Mouse (Mus musculus) forebrain, embryonic 10.5 days (tissue): ENCODE results near the gene Psd4. TPM values are rescaled to one million over a fixed set of nuclear protein-coding genes. Genes with fewer than 3 reads are reported as not detected.

Source experiments
- DNase-seq: peaks from one replicate; pipeline ENCODE4 v3.0.0-alpha.2; 2017; ENCODE audit warnings: low spot score; ENCODE audit errors: extremely low spot score
- H3K27ac ChIP-seq: fragments of 300-500 bp; sonication (generic); 2 replicates; pipeline ENCODE4 v1.5.1; 2016; ENCODE audit warnings: mild to moderate bottlenecking
- H3K27me3 ChIP-seq: fragments of 300-500 bp; sonication (generic); 2 replicates; pipeline ENCODE4 v1.6.1; 2016; ENCODE audit warnings: mild to moderate bottlenecking; ENCODE audit not compliant: poor library complexity, severe bottlenecking
- H3K36me3 ChIP-seq: fragments of 300-500 bp; sonication (generic); replicated peaks from 2 replicates; pipeline ENCODE4 v1.6.1; 2016; ENCODE audit warnings: mild to moderate bottlenecking, moderate library complexity
- H3K4me1 ChIP-seq: fragments of 300-500 bp; sonication (generic); 2 replicates; pipeline ENCODE4 v1.6.1; 2016
- H3K4me3 ChIP-seq: fragments of 300-500 bp; sonication (generic); 2 replicates; pipeline ENCODE4 v1.5.1; 2016; ENCODE audit warnings: mild to moderate bottlenecking, moderate library complexity
- H3K9me3 ChIP-seq: fragments of 300-500 bp; sonication (generic); 2 replicates; pipeline ENCODE4 v1.6.1; 2016; ENCODE audit warnings: mild to moderate bottlenecking, moderate library complexity
- WGBS: fragments of 180-500 bp; shearing (Covaris S2); methylation state at CpG from one replicate; pipeline ENCODE4 v1.1.7; 2016; 5-methylcytosine and 5-hydroxymethylcytosine counted together
- polyA plus RNA-seq: library from polyadenylated mRNA; unstranded; fragments of >200 nt; fragmentation: Nextera tagmentation; extraction: Ambion mirVana; gene quantifications from 2 replicates; pipeline ENCODE4 v1.2.1, GENCODE M21; 2016

Gene Psd4
- polyA plus RNA-seq, 1 experiment from 2014 or later, result 0.60 TPM

DNA sequence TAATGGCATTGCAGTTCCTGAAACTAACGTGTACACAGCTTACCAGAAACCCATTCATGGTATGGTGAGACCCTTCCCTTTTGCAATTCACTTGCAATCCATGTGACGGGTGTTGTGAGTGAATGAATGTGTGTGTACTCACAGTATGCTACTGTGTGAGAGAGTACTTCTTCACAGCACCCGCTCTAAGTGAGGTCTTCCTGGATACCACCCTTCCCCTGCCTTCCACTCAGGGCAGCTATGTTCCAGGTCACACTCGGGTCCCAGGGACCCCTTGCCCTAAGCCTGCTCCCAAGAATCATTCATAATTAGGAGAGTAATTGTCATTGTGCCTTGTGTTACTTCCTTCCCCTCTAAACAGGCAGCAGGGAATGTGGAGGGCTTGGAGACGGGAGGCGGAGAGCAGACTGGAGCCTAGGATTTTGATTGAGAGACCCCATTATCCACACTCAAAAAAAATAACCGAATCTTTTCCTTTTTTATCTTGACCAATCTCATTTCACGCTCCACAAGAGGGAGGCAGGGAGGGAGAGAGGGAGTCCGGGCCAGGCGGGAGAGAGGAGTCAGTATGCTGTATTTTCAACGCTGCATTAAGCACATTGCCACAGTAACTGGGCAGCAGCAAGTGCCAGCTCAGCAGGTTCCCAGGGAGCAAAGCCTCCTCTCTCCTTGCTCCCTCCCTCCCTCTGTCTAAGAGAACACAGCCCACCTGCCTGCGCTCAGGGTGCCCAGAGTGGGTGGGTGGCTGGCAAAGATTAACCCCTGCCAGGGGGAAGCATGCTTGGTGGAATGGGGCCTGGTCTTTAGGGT, 60.7 kb downstream of the Psd4 start:
- H3K36me3 ChIP-seq, result no peaks in the 10 kb centered on the region
- peaks cover 42% of the 10 kb centered on the region for H3K27me3 ChIP-seq
- DNase-seq, result no peak
- 0 out of 2 replicates have a peak overlapping the region, but pooled peaks have one; percentile 35 for H3K27ac ChIP-seq
- 27% methylated on average over 12 of the region's 12 CpGs for WGBS
- no peaks in the 10 kb centered on the region for H3K9me3 ChIP-seq
- H3K4me3 ChIP-seq, result no peak overlapping the region
- peaks cover 17% of the 10 kb centered on the region for H3K4me1 ChIP-seq

DNA sequence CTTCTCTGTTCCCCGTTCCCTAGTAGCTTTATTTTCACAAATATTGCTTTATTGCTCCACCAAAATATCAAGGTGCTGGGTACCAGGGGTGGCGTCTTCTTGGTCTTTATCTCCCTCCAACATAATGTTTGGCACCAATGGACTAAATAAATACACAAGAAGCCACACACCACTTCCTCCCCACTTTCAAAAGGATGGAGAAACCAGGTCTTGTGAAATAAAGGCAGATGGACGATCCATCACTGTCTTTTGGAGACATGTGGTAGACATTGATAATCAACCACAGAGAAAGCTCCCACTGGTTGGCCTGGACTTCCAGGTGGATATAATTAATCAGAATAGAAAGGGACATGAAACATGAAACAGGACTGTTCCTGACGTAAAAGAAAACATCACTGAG, 62.4 kb downstream of the Psd4 start:
- DNase-seq, result no peak
- 88% methylated on average over 4 of the region's 4 CpGs for WGBS

DNA sequence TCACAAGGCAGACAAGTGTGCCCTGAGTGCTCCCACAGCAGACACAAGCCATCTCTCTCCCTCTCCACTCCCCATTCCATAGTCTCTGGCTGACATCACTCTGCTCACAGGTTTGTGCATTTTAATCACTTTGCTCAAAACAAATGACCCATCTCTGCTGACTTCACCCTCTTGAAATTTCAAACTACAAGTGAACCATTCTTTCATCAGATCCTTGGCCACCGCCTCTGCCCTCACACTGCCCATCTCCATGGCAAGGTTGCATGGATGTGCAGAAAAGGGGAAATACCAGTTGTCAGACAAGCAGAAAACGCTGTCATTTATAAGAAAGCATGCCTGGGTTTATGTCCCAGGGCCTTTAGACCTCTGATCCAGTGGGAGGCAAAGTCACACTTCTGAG, 67.3 kb downstream of the Psd4 start:
- Histone ChIP-seq H3K27me3 (peaks cover 70% of the 10 kb centered on the region), H3K36me3 (no peaks in the 10 kb centered on the region), H3K4me1 (0 out of 2 replicates have a peak, but pooled peaks cover 3% of the 10 kb centered on the region), H3K27ac (no peak overlapping the region), H3K4me3 (no peak overlapping the region), H3K9me3 (no peaks in the 10 kb centered on the region)
- WGBS, result 88% methylated on average over 2 of the region's 2 CpGs
- no peak for DNase-seq

More for the DNA sequence above, 62.4 kb downstream of the Psd4 start:
- H3K9me3 ChIP-seq, result no peaks in the 10 kb centered on the region
- H3K4me1 ChIP-seq, result peaks cover 17% of the 10 kb centered on the region
- no peak overlapping the region for H3K27ac ChIP-seq
- H3K36me3 ChIP-seq, result no peaks in the 10 kb centered on the region
- peaks cover 51% of the 10 kb centered on the region for H3K27me3 ChIP-seq
- no peak overlapping the region for H3K4me3 ChIP-seq

DNA sequence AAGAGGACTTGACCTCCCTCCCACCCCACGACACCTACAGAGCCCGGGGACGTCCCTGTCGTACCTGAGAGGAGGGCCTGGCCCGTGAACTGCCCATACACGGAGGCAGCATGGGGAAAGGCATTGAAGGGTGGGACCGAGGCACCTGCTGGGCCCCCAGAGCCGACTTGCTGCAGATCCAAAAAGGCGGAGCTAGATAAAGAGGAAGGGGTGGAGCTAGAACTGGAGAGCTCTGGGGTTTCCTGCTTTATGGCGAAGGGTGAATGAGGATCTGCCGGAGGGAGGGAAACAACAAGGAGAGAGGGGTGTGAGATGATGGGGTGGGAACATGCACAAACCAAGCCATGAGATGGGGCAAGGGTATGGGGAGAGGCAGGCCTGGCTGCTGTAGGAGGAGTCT, 68.3 kb downstream of the Psd4 start:
- WGBS, result 86% methylated on average over 11 of the region's 11 CpGs
- no peak for DNase-seq

DNA sequence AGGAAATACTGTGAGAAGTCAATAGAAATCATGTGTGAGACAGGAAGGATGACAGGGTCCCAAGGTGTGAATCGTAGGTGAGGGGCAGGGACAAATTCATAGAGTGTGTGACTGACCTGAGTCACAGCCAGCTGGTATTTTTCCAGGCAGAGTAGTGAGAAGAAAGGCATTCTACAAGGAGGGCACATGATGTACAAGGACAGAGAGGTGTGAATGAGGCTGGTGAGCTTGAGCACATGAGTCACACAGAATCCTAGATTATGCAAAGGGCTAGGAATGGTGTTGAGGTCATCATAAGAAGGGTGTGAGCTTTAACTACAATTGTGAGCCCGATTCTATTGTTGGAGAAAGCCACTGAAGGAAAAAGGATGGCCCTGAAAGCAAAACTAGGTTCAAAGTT, 72.7 kb downstream of the Psd4 start:
- Histone ChIP-seq H3K4me3 (no peak overlapping the region), H3K4me1 (peaks cover 17% of the 10 kb centered on the region), H3K27me3 (peaks cover 91% of the 10 kb centered on the region), H3K9me3 (no peaks in the 10 kb centered on the region), H3K36me3 (no peaks in the 10 kb centered on the region), H3K27ac (no peak overlapping the region)
- 86% methylated on average over 2 of the region's 2 CpGs for WGBS
- no peak for DNase-seq

More for the DNA sequence above, 68.3 kb downstream of the Psd4 start:
- Histone ChIP-seq H3K27me3 (peaks cover 71% of the 10 kb centered on the region), H3K4me3 (no peak overlapping the region), H3K27ac (no peak overlapping the region), H3K36me3 (no peaks in the 10 kb centered on the region), H3K4me1 (0 out of 2 replicates have a peak, but pooled peaks cover 3% of the 10 kb centered on the region), H3K9me3 (no peaks in the 10 kb centered on the region)

DNA sequence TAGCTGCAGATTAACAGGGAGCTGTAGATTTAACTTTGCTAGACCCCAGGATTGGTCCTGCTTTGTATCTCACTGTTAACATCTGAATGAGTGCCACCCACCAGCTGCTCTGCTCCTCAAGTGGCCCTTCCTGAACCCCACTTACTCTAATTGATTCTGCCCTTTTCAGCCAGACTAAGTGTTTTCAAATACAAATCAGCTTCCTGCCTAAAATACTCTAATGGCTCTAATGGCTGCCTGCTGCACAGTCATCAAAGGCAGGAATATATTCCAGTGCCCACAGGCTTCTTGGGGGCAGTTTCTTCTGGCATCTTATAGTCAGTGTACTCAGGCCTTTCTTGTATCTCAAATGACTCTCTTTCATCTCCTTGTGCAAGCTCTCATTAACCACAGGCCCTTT, 74.5 kb downstream of the Psd4 start:
- peaks cover 91% of the 10 kb centered on the region for H3K27me3 ChIP-seq

DNA sequence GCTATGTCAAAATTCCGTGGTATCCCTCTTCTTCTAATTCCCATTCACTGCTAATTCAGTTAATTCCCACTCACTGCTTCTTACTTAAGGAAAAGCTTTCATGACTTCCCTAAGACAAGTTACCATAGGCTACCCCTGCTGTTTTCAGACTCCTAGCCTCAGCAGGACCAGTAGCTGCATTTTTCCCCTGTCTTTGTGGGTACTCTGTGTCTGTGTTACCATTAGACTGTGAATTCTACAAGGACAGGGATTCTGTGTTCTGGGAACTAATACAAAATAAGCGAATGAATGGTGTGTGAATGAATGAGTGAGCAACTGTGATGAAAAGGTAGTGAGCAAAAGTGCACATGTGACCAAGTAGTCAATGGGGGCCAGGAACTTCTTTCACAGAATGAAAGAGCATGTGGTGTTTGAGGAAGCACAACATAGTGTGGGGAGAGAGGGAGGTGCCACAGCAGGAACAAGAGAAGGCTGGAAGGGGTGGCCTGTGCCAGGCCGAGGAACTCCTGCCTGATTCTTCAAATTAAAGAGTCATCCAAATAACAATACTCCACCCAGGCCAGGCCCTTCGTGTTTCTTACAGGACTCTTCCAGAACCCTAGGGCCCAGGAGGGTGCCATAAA, 75.0 kb downstream of the Psd4 start:
- Histone ChIP-seq H3K27me3 (peaks cover 88% of the 10 kb centered on the region), H3K9me3 (no peaks in the 10 kb centered on the region), H3K27ac (no peak overlapping the region), H3K4me3 (no peak overlapping the region), H3K36me3 (no peaks in the 10 kb centered on the region), H3K4me1 (peaks cover 17% of the 10 kb centered on the region)
- no peak for DNase-seq
- WGBS, result 52% methylated on average over 4 of the region's 4 CpGs

More for the DNA sequence above, 74.5 kb downstream of the Psd4 start:
- peaks cover 17% of the 10 kb centered on the region for H3K4me1 ChIP-seq
- H3K4me3 ChIP-seq, result no peak overlapping the region
- H3K9me3 ChIP-seq, result no peaks in the 10 kb centered on the region
- no peak overlapping the region for H3K27ac ChIP-seq
- DNase-seq, result no peak
- H3K36me3 ChIP-seq, result no peaks in the 10 kb centered on the region

DNA sequence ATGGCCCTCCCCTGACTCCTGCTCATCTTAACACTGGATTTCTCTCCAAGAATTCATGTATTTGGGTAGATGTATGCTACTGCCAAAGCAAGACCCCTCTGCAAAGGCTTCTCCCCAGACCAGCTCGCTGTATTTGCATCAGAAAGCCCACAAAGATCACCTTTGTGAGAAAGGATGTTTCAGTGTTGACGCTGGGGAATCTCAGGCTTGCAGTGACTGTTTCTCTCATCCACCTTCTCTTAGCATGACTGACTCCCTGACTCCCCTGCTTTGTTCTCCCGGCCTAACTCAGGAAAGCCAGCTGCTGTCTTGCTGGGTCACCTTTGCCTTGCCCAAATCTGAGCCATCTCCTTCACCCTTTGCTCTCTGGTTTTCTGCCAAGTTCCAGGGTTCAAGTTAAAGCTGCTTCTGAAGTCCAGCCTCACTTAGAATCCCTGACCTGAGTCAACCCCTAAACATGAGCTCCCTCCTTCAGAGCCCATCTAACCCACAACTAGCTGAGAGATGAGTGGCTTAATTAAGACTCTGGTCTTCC, 75.9 kb downstream of the Psd4 start:
- no peaks in the 10 kb centered on the region for H3K9me3 ChIP-seq
- no peaks in the 10 kb centered on the region for H3K36me3 ChIP-seq
- no peak overlapping the region for H3K27ac ChIP-seq
- no peak for DNase-seq
- H3K4me3 ChIP-seq, result no peak overlapping the region
- WGBS, result 42% methylated on average over 3 of the region's 3 CpGs
- H3K27me3 ChIP-seq, result peaks cover 84% of the 10 kb centered on the region
- H3K4me1 ChIP-seq, result peaks cover 17% of the 10 kb centered on the region

DNA sequence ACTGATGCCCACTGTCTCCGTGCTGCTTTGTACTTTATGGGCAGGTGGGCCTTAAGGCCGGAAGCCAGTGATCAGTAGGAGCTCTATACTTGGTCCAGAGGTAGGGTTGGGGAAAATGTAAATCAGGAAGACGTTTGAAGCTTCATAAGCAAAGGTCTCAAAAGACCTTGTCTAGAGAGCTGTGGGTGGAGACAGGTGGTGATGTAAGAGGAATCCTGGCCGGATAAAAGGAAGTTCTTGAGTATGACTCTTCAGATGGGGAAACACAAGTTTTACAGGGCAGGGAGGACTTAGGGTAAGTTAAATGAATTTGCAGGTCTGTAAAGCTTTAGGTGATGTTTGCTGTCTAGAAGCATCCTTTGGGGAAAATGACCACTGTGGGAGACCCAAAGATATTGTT, 81.7 kb downstream of the Psd4 start:
- Histone ChIP-seq H3K9me3 (no peaks in the 10 kb centered on the region), H3K4me3 (no peak overlapping the region), H3K27me3 (peaks cover 43% of the 10 kb centered on the region), H3K27ac (no peak overlapping the region), H3K36me3 (no peaks in the 10 kb centered on the region), H3K4me1 (peaks cover 5% of the 10 kb centered on the region)
- 80% methylated on average over 4 of the region's 4 CpGs for WGBS
- no peak for DNase-seq

DNA sequence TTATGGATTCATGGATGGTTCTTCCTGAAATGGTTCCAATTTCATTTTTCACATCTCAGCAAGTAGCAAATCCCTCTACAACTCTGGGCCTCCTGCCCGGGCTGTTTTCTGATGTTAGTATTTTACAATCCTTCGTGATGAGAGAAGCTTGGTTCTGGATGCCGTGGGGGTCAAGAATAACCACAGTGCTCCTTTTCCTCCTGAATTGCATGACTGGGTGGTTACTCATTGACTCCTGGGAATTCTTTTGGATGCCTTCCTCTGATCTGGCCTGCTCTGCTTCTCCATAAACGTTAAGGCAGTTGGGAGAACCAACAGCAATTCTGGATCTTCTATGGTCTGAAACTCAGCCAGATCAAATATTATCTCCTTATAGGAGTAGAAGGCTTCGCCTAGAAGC, 85.8 kb downstream of the Psd4 start:
- Histone ChIP-seq H3K9me3 (no peaks in the 10 kb centered on the region), H3K4me1 (peaks cover 17% of the 10 kb centered on the region), H3K36me3 (no peaks in the 10 kb centered on the region), H3K4me3 (no peak overlapping the region), H3K27me3 (peaks cover 31% of the 10 kb centered on the region), H3K27ac (no peak overlapping the region)
- WGBS, result 84% methylated on average over 5 of the region's 5 CpGs
- DNase-seq, result no peak

DNA sequence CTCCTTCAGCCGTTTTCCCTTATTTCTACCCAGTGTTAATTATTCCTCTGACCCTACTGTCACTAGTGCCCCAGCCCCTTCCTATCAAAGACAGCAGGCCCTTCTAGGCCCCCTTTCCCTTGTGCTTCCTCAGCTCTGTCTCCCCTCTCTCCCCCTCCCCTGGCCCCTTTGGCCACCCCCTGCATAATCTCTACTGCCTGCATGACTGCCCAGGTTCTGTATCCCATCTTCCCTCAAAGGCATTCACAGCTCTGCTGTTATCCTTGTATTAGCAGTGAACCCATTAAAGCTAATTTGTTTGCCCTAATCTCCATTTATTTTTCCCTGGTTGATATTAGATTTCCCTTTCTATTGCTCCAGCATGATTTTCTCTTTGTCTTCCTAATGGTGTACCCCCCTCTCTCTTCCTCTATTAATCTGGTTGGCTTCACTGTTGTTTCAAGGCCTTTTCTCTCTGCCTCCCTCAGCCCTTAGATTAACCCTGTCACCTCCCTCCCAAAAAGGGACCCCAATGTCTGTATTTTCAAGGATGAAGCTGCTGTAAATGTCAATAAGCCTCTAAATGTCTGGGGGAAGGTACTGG, 87.1 kb downstream of the Psd4 start:
- Histone ChIP-seq H3K9me3 (no peaks in the 10 kb centered on the region), H3K27ac (no peak overlapping the region), H3K36me3 (no peaks in the 10 kb centered on the region), H3K4me1 (peaks cover 17% of the 10 kb centered on the region), H3K4me3 (no peak overlapping the region), H3K27me3 (peaks cover 41% of the 10 kb centered on the region)
- WGBS, result 35% methylated on average over 1 of the region's 1 CpGs
- DNase-seq, result no peak

DNA sequence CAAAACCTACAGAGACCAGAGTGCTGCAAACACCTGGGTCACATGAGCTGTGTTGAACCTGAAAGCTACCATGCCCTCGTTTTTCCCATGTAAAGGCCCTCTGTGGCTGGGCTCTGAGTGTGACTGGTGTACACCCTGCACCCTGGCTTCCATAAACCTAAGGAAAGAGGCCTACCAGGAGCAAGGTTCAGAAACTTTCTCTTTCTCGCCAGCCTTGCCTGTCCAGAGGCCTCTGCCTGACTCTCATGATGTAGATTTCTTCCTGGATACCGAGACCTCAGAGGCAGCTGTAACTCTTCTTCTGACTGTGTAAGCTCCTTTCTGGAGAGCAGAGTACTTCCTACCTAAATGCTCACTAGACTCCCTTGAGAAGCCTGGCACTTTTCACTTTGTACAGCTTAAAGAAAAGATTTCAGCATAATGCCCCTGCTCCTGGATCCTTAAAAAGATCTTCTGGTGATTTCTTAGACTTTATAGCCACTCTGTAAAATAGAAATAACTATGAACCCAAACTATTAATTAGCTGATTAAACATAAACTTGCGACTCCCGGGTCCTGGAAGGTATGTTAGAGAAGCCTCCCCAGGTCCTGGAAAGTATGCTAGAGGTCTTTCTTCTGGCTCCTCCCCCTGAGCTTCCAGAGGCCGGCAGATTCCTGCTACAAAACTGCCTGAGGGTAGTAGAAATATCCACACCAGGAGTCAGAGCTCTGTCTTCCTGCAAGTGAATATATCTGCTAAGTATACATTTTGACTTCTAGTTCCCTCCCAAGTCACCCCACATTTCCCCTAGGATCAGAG, 87.9 kb downstream of the Psd4 start:
- Histone ChIP-seq H3K36me3 (no peaks in the 10 kb centered on the region), H3K27me3 (peaks cover 46% of the 10 kb centered on the region), H3K9me3 (no peaks in the 10 kb centered on the region), H3K27ac (no peak overlapping the region), H3K4me3 (no peak overlapping the region), H3K4me1 (peaks cover 17% of the 10 kb centered on the region)
- WGBS, result 40% methylated on average over 6 of the region's 6 CpGs
- DNase-seq, result no peak
